Mouse (Mus musculus): ENCODE measurements at regions not wholly inside any gene's neighbourhood (a gene's known extent, or its start where the extent isn't known, plus 50 kb on each side); places are given as distances from the start of the nearest gene placed in this dataset.

GRCm38 (mm10) chr4:32106664-32107171 lies 131.9 kb upstream of the Bach2 start:
- no peak overlapping the region for H3K4me3 ChIP-seq (ENCODE audit: control insufficient read depth in 1 of 2, insufficient read depth in 1 of 2, low read depth in 2 of 2, low read length in 2 of 2)
- no peaks in the 10 kb centered on the region for H3K4me1 ChIP-seq (ENCODE audit: control insufficient read depth in 1 of 2, insufficient read depth in 2 of 2, low read length in 2 of 2)
- no peak for TF ChIP-seq MAX (IDR thresholded peaks at IDR 0.05; ENCODE audit: low read length)
- TF ChIP-seq USF1 (IDR thresholded peaks at IDR 0.05; ENCODE audit: low read depth, low read length): no peak
- TF ChIP-seq EP300 (IDR thresholded peaks at IDR 0.05; ENCODE audit: low read depth in 1 of 2, low read length in 2 of 2): no peak
- TF ChIP-seq GATA1 (IDR thresholded peaks at IDR 0.05; ENCODE audit: low read depth, low read length): no peak
- TF ChIP-seq MYC (IDR thresholded peaks at IDR 0.05; ENCODE audit: low read depth, low read length): no peak
- no peak for TF ChIP-seq SIN3A (IDR thresholded peaks at IDR 0.05; ENCODE audit: low read length)
- no peak for TF ChIP-seq CTCF (IDR thresholded peaks at IDR 0.05 in 2 of 3, conservative IDR thresholded peaks at IDR 0.05 in 1 of 3; ENCODE audit: control insufficient read depth in 1 of 3, insufficient read depth in 1 of 3, low read depth in 2 of 3, low read length in 3 of 3, poor library complexity in 1 of 3, severe bottlenecking in 1 of 3)
- TF ChIP-seq RAD21 (IDR thresholded peaks at IDR 0.05; ENCODE audit: low read depth, low read length): no peak
- no peak for TF ChIP-seq ELF1 (IDR thresholded peaks at IDR 0.05; ENCODE audit: low read depth, low read length)
- no peak for TF ChIP-seq ZNF384 (IDR thresholded peaks at IDR 0.05; ENCODE audit: low read depth, low read length)
- TF ChIP-seq CHD2 (IDR thresholded peaks at IDR 0.05; ENCODE audit: low read length): no peak
- no peak for TF ChIP-seq NRF1 (IDR thresholded peaks at IDR 0.05; ENCODE audit: insufficient read depth, low read depth, low read length, poor library complexity, severe bottlenecking)
- no peak for TF ChIP-seq GABPA (IDR thresholded peaks at IDR 0.05; ENCODE audit: low read depth, low read length)
- no peak for TF ChIP-seq NELFE (IDR thresholded peaks at IDR 0.05; ENCODE audit: low read depth, low read length)
- no peak for TF ChIP-seq MXI1 (IDR thresholded peaks at IDR 0.05; ENCODE audit: low read depth, low read length)
- TF ChIP-seq HCFC1 (IDR thresholded peaks at IDR 0.05; ENCODE audit: low read depth, low read length): no peak
- TF ChIP-seq SMC3 (IDR thresholded peaks at IDR 0.05; ENCODE audit: low read depth, low read length): no peak
- TF ChIP-seq MYB (IDR thresholded peaks at IDR 0.05; ENCODE audit: low read depth, low read length): no peak
- no peak for TF ChIP-seq TAL1 (IDR thresholded peaks at IDR 0.05; ENCODE audit: low read length)
- no peak for TF ChIP-seq POLR2AphosphoS5 (IDR thresholded peaks at IDR 0.05; ENCODE audit: borderline replicate concordance, low read depth, low read length)
- H3K27me3 ChIP-seq (ENCODE audit: control insufficient read depth in 1 of 2, insufficient read depth in 2 of 2, low read length in 2 of 2): peaks cover 4 to 7% of the 10 kb centered on the region in 2 experiments; a peak in 3 of 4 replicates
- H3K79me2 ChIP-seq (ENCODE audit: control insufficient read depth, insufficient read depth, low read length, poor library complexity): no peaks in the 10 kb centered on the region
- H3K9me3 ChIP-seq (replicated peaks; ENCODE audit: insufficient read depth, low read length): no peaks in the 10 kb centered on the region
- no peak overlapping the region for H3K27ac ChIP-seq (ENCODE audit: control insufficient read depth, low read depth, low read length)
- no peak overlapping the region for H3K9ac ChIP-seq (ENCODE audit: control insufficient read depth, low read depth, low read length, poor library complexity, severe bottlenecking)
- no peaks in the 10 kb centered on the region for H3K36me3 ChIP-seq (ENCODE audit: control insufficient read depth in 1 of 2, insufficient read depth in 2 of 2, low read length in 2 of 2)
- DNase-seq (ENCODE audit: low read depth, low spot score): no peak

DNA sequence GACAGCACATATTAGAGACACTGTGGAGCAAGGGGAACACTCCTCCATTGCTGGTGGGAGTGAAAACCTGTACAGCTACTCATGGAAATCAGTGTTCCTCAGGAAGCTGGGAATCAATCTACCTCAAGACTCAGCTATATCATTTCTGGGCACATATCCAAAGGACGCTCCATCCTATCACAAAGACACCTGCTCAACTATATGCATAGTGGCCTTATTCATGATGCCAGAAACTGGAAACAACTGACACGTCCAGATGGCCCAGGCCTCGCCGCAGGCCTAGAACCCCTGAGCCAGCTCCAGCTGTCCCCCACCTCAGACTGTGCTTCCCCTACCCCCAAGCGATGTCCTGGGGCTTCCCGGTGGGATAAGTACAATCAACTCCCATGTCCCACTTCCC lies 116.3 kb upstream of the Bach2 start:
- Histone ChIP-seq H3K27ac (ENCODE audit: control insufficient read depth, low read depth, low read length) (no peak overlapping the region), H3K9ac (ENCODE audit: control insufficient read depth, low read depth, low read length, poor library complexity, severe bottlenecking) (no peak overlapping the region), H3K79me2 (ENCODE audit: control insufficient read depth, insufficient read depth, low read length, poor library complexity) (no peaks in the 10 kb centered on the region), H3K27me3 (ENCODE audit: control insufficient read depth in 1 of 2, insufficient read depth in 2 of 2, low read length in 2 of 2) (peaks cover 0 to 2% of the 10 kb centered on the region in 2 experiments; a peak in 2 of 4 replicates), H3K4me3 (ENCODE audit: control insufficient read depth in 1 of 2, insufficient read depth in 1 of 2, low read depth in 2 of 2, low read length in 2 of 2) (no peak overlapping the region), H3K4me1 (ENCODE audit: control insufficient read depth in 1 of 2, insufficient read depth in 2 of 2, low read length in 2 of 2) (no peaks in the 10 kb centered on the region), H3K36me3 (ENCODE audit: control insufficient read depth in 1 of 2, insufficient read depth in 2 of 2, low read length in 2 of 2) (no peaks in the 10 kb centered on the region), H3K9me3 (replicated peaks; ENCODE audit: insufficient read depth, low read length) (no peaks in the 10 kb centered on the region)
- no peak for DNase-seq (ENCODE audit: low read depth, low spot score)
- TF ChIP-seq ETS1 (IDR thresholded peaks at IDR 0.05; ENCODE audit: low read depth, low read length) (no peak), UBTF (IDR thresholded peaks at IDR 0.05; ENCODE audit: borderline replicate concordance, insufficient read depth, low read depth, low read length) (no peak), GABPA (IDR thresholded peaks at IDR 0.05; ENCODE audit: low read depth, low read length) (no peak), SMC3 (IDR thresholded peaks at IDR 0.05; ENCODE audit: low read depth, low read length) (no peak), CTCF (IDR thresholded peaks at IDR 0.05 in 2 of 3, conservative IDR thresholded peaks at IDR 0.05 in 1 of 3; ENCODE audit: control insufficient read depth in 1 of 3, insufficient read depth in 1 of 3, low read depth in 2 of 3, low read length in 3 of 3, poor library complexity in 1 of 3, severe bottlenecking in 1 of 3) (no peak), ZC3H11A (IDR thresholded peaks at IDR 0.05; ENCODE audit: low read depth, low read length) (no peak), CHD2 (IDR thresholded peaks at IDR 0.05; ENCODE audit: low read length) (no peak), CHD1 (IDR thresholded peaks at IDR 0.05; ENCODE audit: low read depth, low read length) (no peak), MAX (IDR thresholded peaks at IDR 0.05; ENCODE audit: low read length) (no peak), TCF12 (IDR thresholded peaks at IDR 0.05; ENCODE audit: low read depth, low read length) (no peak), USF2 (IDR thresholded peaks at IDR 0.05; ENCODE audit: borderline replicate concordance in 1 of 2, insufficient read depth in 1 of 2, low read depth in 1 of 2, low read length in 2 of 2) (no peak), TBP (IDR thresholded peaks at IDR 0.05; ENCODE audit: low read depth, low read length) (no peak), MXI1 (IDR thresholded peaks at IDR 0.05; ENCODE audit: low read depth, low read length) (no peak), BHLHE40 (IDR thresholded peaks at IDR 0.05; ENCODE audit: borderline replicate concordance, low read depth, low read length) (no peak), POLR2AphosphoS5 (IDR thresholded peaks at IDR 0.05; ENCODE audit: borderline replicate concordance, low read depth, low read length) (no peak), EP300 (IDR thresholded peaks at IDR 0.05; ENCODE audit: low read depth in 1 of 2, low read length in 2 of 2) (no peak), MEF2A (IDR thresholded peaks at IDR 0.05; ENCODE audit: extremely low read depth, insufficient replicate concordance, low read depth, low read length, poor library complexity, severe bottlenecking) (no peak), NELFE (IDR thresholded peaks at IDR 0.05; ENCODE audit: low read depth, low read length) (no peak)

Data from MEL (cell line).